Mouse (Mus musculus) macrophage (primary cell): ENCODE measurements around the gene Vrk3. TPM values are rescaled to one million over a fixed set of nuclear protein-coding genes. Genes with fewer than 3 reads are reported as not detected.

ENCODE experiments used
- H3K27ac ChIP-seq: fragments of 350-480 bp; formaldehyde crosslinking; 2 replicates; pipeline ENCODE4 v1.9.0; 2021
- H3K36me3 ChIP-seq: fragments of 350-480 bp; formaldehyde crosslinking; 2 replicates; pipeline ENCODE4 v1.9.0; 2021; ENCODE audit errors: inconsistent target
- H3K4me3 ChIP-seq: fragments of 350-480 bp; formaldehyde crosslinking; 2 replicates; pipeline ENCODE4 v1.9.0; 2021; ENCODE audit errors: inconsistent target
- H3K79me2 ChIP-seq: fragments of 350-480 bp; formaldehyde crosslinking; 2 replicates; pipeline ENCODE4 v1.9.0; 2021; ENCODE audit errors: inconsistent target
- WGBS: methylation state at CpG from one replicate; pipeline ENCODE4 v1.1.7; 2026; ENCODE audit warnings: inconsistent platforms; ENCODE audit not compliant: missing documents; 5-methylcytosine and 5-hydroxymethylcytosine counted together
- polyA plus RNA-seq: library from polyadenylated mRNA; stranded (reverse); fragments of 250-400 nt; gene quantifications from 3 replicates; pipeline ENCODE4 v1.2.4, GENCODE M21; 2018; ENCODE audit warnings: inconsistent platforms

Vrk3 gene
- polyA plus RNA-seq, 1 experiment from 2014 or later: 68.8 TPM

- Histone ChIP-seq H3K27ac (peak overlapping the region; percentile 93), H3K4me3 (peak overlapping the region; percentile 90), H3K36me3 (no peaks in the 10 kb centered on the region), H3K79me2 (peaks cover 67% of the 10 kb centered on the region)
- WGBS: 67% methylated on average over 2 of the region's 2 CpGs
Measured at GRCm38 (mm10) chr7:44818164-44818563, 70.0 kb downstream of the Vrk3 start.

- peak overlapping the region; percentile 93 for H3K27ac ChIP-seq
- no peaks in the 10 kb centered on the region for H3K36me3 ChIP-seq
- H3K79me2 ChIP-seq: peaks cover 73% of the 10 kb centered on the region
- 41% methylated on average over 6 of the region's 6 CpGs for WGBS
- H3K4me3 ChIP-seq: peak overlapping the region; percentile 90
Measured at GRCm38 (mm10) chr7:44818751-44819235, 70.6 kb downstream of the Vrk3 start.

- 93% methylated on average over 2 of the region's 2 CpGs for WGBS
- Histone ChIP-seq H3K79me2 (peaks cover 79% of the 10 kb centered on the region), H3K4me3 (peak overlapping the region; percentile 90), H3K27ac (peak overlapping the region; percentile 93), H3K36me3 (no peaks in the 10 kb centered on the region)
Measured at GRCm38 (mm10) chr7:44819391-44819790, 71.2 kb downstream of the Vrk3 start.

- Histone ChIP-seq H3K4me3 (peak overlapping the region; percentile 90; the same call in 1 of the 2 replicates), H3K79me2 (peaks cover 84% of the 10 kb centered on the region), H3K27ac (peak overlapping the region; percentile 93), H3K36me3 (no peaks in the 10 kb centered on the region)
- WGBS: 39% methylated on average over 5 of the region's 5 CpGs
Measured at GRCm38 (mm10) chr7:44819863-44820262, 71.7 kb downstream of the Vrk3 start.

- no peaks in the 10 kb centered on the region for H3K36me3 ChIP-seq
- peaks cover 90% of the 10 kb centered on the region for H3K79me2 ChIP-seq
- no peak overlapping the region for H3K4me3 ChIP-seq
- WGBS: 87% methylated on average over 3 of the region's 3 CpGs
- H3K27ac ChIP-seq: no peak overlapping the region
Measured at GRCm38 (mm10) chr7:44820525-44820924, 72.3 kb downstream of the Vrk3 start.

GRCm38 (mm10) chr7:44821666-44822448, 73.6 kb downstream of the Vrk3 start:
- no peaks in the 10 kb centered on the region for H3K36me3 ChIP-seq
- 81% methylated on average over 5 of the region's 7 CpGs for WGBS
- peaks cover 100% of the 10 kb centered on the region for H3K79me2 ChIP-seq
- no peak overlapping the region for H3K4me3 ChIP-seq
- 0 out of 2 replicates have a peak overlapping the region, but pooled peaks have one; percentile 10 for H3K27ac ChIP-seq

- WGBS: 64% methylated on average over 7 of the region's 7 CpGs
- no peak overlapping the region for H3K27ac ChIP-seq
- H3K36me3 ChIP-seq: peaks cover 2% of the 10 kb centered on the region; the same call in 1 of the 2 replicates
Measured at GRCm38 (mm10) chr7:44823409-44823808, 75.2 kb downstream of the Vrk3 start.

GRCm38 (mm10) chr7:44824872-44825271, 76.7 kb downstream of the Vrk3 start:
- H3K36me3 ChIP-seq: peaks cover 17% of the 10 kb centered on the region
- no peak overlapping the region for H3K27ac ChIP-seq
- peaks cover 100% of the 10 kb centered on the region for H3K79me2 ChIP-seq
- WGBS: 3% methylated on average over 3 of the region's 3 CpGs
- no peak overlapping the region for H3K4me3 ChIP-seq

More at GRCm38 (mm10) chr7:44823409-44823808, 75.2 kb downstream of the Vrk3 start:
- peaks cover 100% of the 10 kb centered on the region for H3K79me2 ChIP-seq
- no peak overlapping the region for H3K4me3 ChIP-seq

GRCm38 (mm10) chr7:44826771-44827170, 78.6 kb downstream of the Vrk3 start:
- H3K79me2 ChIP-seq: peaks cover 100% of the 10 kb centered on the region
- no peak overlapping the region for H3K4me3 ChIP-seq
- 54% methylated on average over 3 of the region's 3 CpGs for WGBS
- H3K36me3 ChIP-seq: peaks cover 31% of the 10 kb centered on the region
- H3K27ac ChIP-seq: no peak overlapping the region; the same call in 1 of the 2 replicates

Other genes starting within 250 kb of the Vrk3 start
- gene Mybpc2, start 223.8 kb upstream of the Vrk3 start, polyA plus RNA-seq: not detected in 3 replicates
- 0.27 to 1.1 TPM (median 0.30 TPM) in 3 replicates for gene Spib, start 216.3 kb upstream of the Vrk3 start, polyA plus RNA-seq
- gene Pold1, start 199.6 kb upstream of the Vrk3 start, polyA plus RNA-seq: 6.9 to 28.1 TPM (median 7.2 TPM) in 3 replicates
- gene Nr1h2, start 194.5 kb upstream of the Vrk3 start, polyA plus RNA-seq: 55.3 to 86.2 TPM (median 57.8 TPM) in 3 replicates
- gene Napsa, start 176.0 kb upstream of the Vrk3 start, polyA plus RNA-seq: 14.8 to 26.9 TPM (median 21.1 TPM) in 3 replicates
- gene Kcnc3, start 157.7 kb upstream of the Vrk3 start, polyA plus RNA-seq: 0.05 to 0.66 TPM (median 0.11 TPM) in 3 replicates
- not detected in 3 replicates for gene Myh14, start 77.6 kb upstream of the Vrk3 start, polyA plus RNA-seq
- gene Izumo2, start 39.7 kb upstream of the Vrk3 start, polyA plus RNA-seq: not detected in 3 replicates
- gene Zfp473, start 2.6 kb downstream of the Vrk3 start, polyA plus RNA-seq: 0.23 to 0.60 TPM (median 0.30 TPM) in 3 replicates
- gene Nup62, start 67.7 kb downstream of the Vrk3 start, polyA plus RNA-seq: 60.3 to 113 TPM (median 73.8 TPM) in 3 replicates
- 2.3 to 2.8 TPM (median 2.7 TPM) in 3 replicates for gene Il4i1, start 68.0 kb downstream of the Vrk3 start, polyA plus RNA-seq
- gene Atf5, start 68.2 kb downstream of the Vrk3 start, polyA plus RNA-seq: 29.8 to 55.7 TPM (median 36.4 TPM) in 3 replicates
- gene Akt1s1, start 100.6 kb downstream of the Vrk3 start, polyA plus RNA-seq: 33.4 to 56.3 TPM (median 49.1 TPM) in 3 replicates
- gene Tbc1d17, start 100.7 kb downstream of the Vrk3 start, polyA plus RNA-seq: 25.6 to 51.8 TPM (median 28.3 TPM) in 3 replicates
- 17.4 to 42.4 TPM (median 36.1 TPM) in 3 replicates for gene Pnkp, start 108.7 kb downstream of the Vrk3 start, polyA plus RNA-seq
- 38.5 to 61.7 TPM (median 49.4 TPM) in 3 replicates for gene Ptov1, start 121.4 kb downstream of the Vrk3 start, polyA plus RNA-seq
- gene Med25, start 144.3 kb downstream of the Vrk3 start, polyA plus RNA-seq: 24.5 to 28.2 TPM (median 26.1 TPM) in 3 replicates
- 4.6 to 8.8 TPM (median 6.1 TPM) in 3 replicates for gene Fuz, start 147.7 kb downstream of the Vrk3 start, polyA plus RNA-seq
- gene Ap2a1, start 181.1 kb downstream of the Vrk3 start, polyA plus RNA-seq: 49.8 to 76.6 TPM (median 75.0 TPM) in 3 replicates
- not detected in 3 replicates for gene Tsks, start 194.8 kb downstream of the Vrk3 start, polyA plus RNA-seq
- not detected in 3 replicates for gene Cpt1c, start 226.4 kb downstream of the Vrk3 start, polyA plus RNA-seq
- 53.7 to 169 TPM (median 55.6 TPM) in 3 replicates for gene Prmt1, start 238.2 kb downstream of the Vrk3 start, polyA plus RNA-seq
- gene Irf3, start 249.2 kb downstream of the Vrk3 start, polyA plus RNA-seq: 30.9 to 55.5 TPM (median 35.0 TPM) in 3 replicates